In genomic region chr3:104461226-104461625, GRCm38 (mm10) we compare ENCODE assay signal across 22 mouse cellular contexts. TPM values are rescaled to one million over a fixed set of nuclear protein-coding genes. Genes with fewer than 3 reads are reported as not detected.
DNase-seq lines count a peak whose midpoint lies in the region; ATAC-seq lines count a peak whose summit lies in the region.
"Had no signal": no experiment of that assay in that cellular context is flagged by ENCODE, and none has a peak within 500 bp of the region (broad histone marks: within the 10 kb centered on the region; RNA-seq: fewer than 3 reads in every experiment).

No protein-coding gene starts in this region.

- intact Hi-C loops in heart, postnatal 36 days (cut with DNase I) = no loop called here

- peak; percentile 41 for DNase-seq in heart, adult 11 months
- no peak for DNase-seq in heart, postnatal 36 days
- DNase-seq in CD4-positive helper T cell, adult 2 months (ENCODE audit: low read depth, low spot score) = peak; percentile 23
- peak; percentile 1 for DNase-seq in T-cell, adult 2 months (ENCODE audit: low spot score)
- DNase-seq in urinary bladder, postnatal 4 days (ENCODE audit: low spot score in 2 of 2) = no peak
- DNase-seq in adrenal gland, postnatal 25 days = no peak
- DNase-seq in frontal cortex, postnatal 25 days (ENCODE audit: low spot score in 2 of 2) = no peak
- DNase-seq: adrenal gland, adult 2 months; adrenal gland, postnatal 14 days; cerebellum, adult 11-12 months; cerebellum, adult 8-10 months; cerebellum, postnatal 10 days; cerebellum, postnatal 36 days; embryo, embryonic 11 days; gastrocnemius, adult 2 months; gastrocnemius, postnatal 14 days; heart, adult 18-20 months; kidney, adult 8-10 months had no signal

- peak; percentile 70 for ATAC-seq in inflammation-experienced regulatory T-cells, adult 6 months
- ATAC-seq: forebrain, embryonic 16.5 days; hindbrain, postnatal 0 days; intestine, postnatal 0 days had no signal

RNA-seq across cellular contexts. Expression of gene Lrig2, which starts 50.5 kb away (rescaled TPM):
- total RNA-seq in heart, postnatal 36 days (2021) = 10 to 100 TPM; 10.3 to 12.5 TPM
- 1 to 10 TPM; 5.6 to 6.1 (median 5.8) TPM for polyA plus RNA-seq in inflammation-experienced regulatory T-cells, adult 6 months (2017; shearing (Covaris generic))
- total RNA-seq in adrenal gland, postnatal 25 days (2021) = 16.5 and 19.2 TPM in 2 replicates

Comparison
In these comparisons a context has a peak if more than half of its experiments do, and no peak if none do; other contexts are left out.
1. DNase-seq: peak in heart, adult 11 months (single experiment), CD4-positive helper T cell, adult 2 months (single experiment) and T-cell, adult 2 months (single experiment); none in heart, postnatal 36 days (0 of 2), urinary bladder, postnatal 4 days (0 of 2), adrenal gland, postnatal 25 days (single experiment) and frontal cortex, postnatal 25 days (0 of 2).